ENCODE assay signal across 8 mouse cellular contexts in genomic region chr12:12263371-12263791, GRCm38 (mm10). TPM values are rescaled to one million over a fixed set of nuclear protein-coding genes. Genes with fewer than 3 reads are reported as not detected.
A peak's percentile ranks its signal among the peaks of the same experiment; 100 is the strongest.
DNase-seq lines count a peak whose midpoint lies in the region; ATAC-seq lines count a peak whose summit lies in the region.

No protein-coding gene starts in this region.

- no peak overlapping the region for H3K27ac ChIP-seq in embryonic facial prominence, embryonic 15.5 days (replicated peaks)
- H3K27ac ChIP-seq in intestine, embryonic 14.5 days (ENCODE audit: low read depth) = no peak overlapping the region
- H3K27ac ChIP-seq in lung, embryonic 16.5 days (ENCODE audit: low read length) = peak overlapping the region; percentile 43

- WGBS in embryonic facial prominence, embryonic 15.5 days = 7% methylated on average over 1 of the region's 1 CpGs
- WGBS in intestine, embryonic 14.5 days = 5% methylated on average over 1 of the region's 1 CpGs
- 0% methylated on average over 1 of the region's 1 CpGs for WGBS in lung, embryonic 16.5 days

- DNase-seq in cerebellum, adult 11 months = no peak
- peak; percentile 40 for DNase-seq in R1 (ENCODE audit: low read depth, low spot score)
- DNase-seq in intestine, embryonic 14.5 days (ENCODE audit: low spot score) = peak; percentile 57
- peak; percentile 43 for DNase-seq in right cerebral cortex, postnatal 14 days
- DNase-seq in thymus, postnatal 14 days = no peak

- peak overlapping the region; percentile 76 for H3K4me3 ChIP-seq in embryonic facial prominence, embryonic 15.5 days (replicated peaks)
- H3K4me3 ChIP-seq in intestine, embryonic 14.5 days (ENCODE audit: low read depth, low read length) = peak overlapping the region; percentile 61; the same call in 1 of the 2 replicates
- peak overlapping the region; percentile 76 for H3K4me3 ChIP-seq in lung, embryonic 16.5 days (ENCODE audit: low read length)

- no peaks in the 10 kb centered on the region for H3K9me3 ChIP-seq in embryonic facial prominence, embryonic 15.5 days (replicated peaks)
- H3K9me3 ChIP-seq in intestine, embryonic 14.5 days (ENCODE audit: control insufficient read depth, low read length) = no peaks in the 10 kb centered on the region
- H3K9me3 ChIP-seq in lung, embryonic 16.5 days (ENCODE audit: control insufficient read depth, low read length) = no peaks in the 10 kb centered on the region

- H3K4me1 ChIP-seq in embryonic facial prominence, embryonic 15.5 days = peaks cover 26% of the 10 kb centered on the region
- H3K4me1 ChIP-seq in intestine, embryonic 14.5 days (replicated peaks; ENCODE audit: control insufficient read depth, insufficient read depth, low read length) = peaks cover 33% of the 10 kb centered on the region
- peaks cover 29% of the 10 kb centered on the region for H3K4me1 ChIP-seq in lung, embryonic 16.5 days (replicated peaks; ENCODE audit: control insufficient read depth, insufficient read depth, low read length)

- no peaks in the 10 kb centered on the region for H3K27me3 ChIP-seq in embryonic facial prominence, embryonic 15.5 days
- H3K27me3 ChIP-seq in intestine, embryonic 14.5 days (replicated peaks; ENCODE audit: control insufficient read depth, insufficient read depth, low read length) = no peaks in the 10 kb centered on the region
- H3K27me3 ChIP-seq in lung, embryonic 16.5 days (ENCODE audit: control insufficient read depth, insufficient read depth, low read depth, low read length) = no peaks in the 10 kb centered on the region

- no peak overlapping the region for H3K9ac ChIP-seq in embryonic facial prominence, embryonic 15.5 days
- H3K9ac ChIP-seq in intestine, embryonic 14.5 days (ENCODE audit: low read length) = no peak overlapping the region
- peak overlapping the region; percentile 84 for H3K9ac ChIP-seq in lung, embryonic 16.5 days (ENCODE audit: low read length)

- peak overlapping the region; percentile 88; the same call in 1 of the 2 replicates for H3K4me2 ChIP-seq in embryonic facial prominence, embryonic 15.5 days (replicated peaks)
- peak overlapping the region; percentile 97 for H3K4me2 ChIP-seq in intestine, embryonic 14.5 days (ENCODE audit: low read length)
- peak overlapping the region; percentile 95 for H3K4me2 ChIP-seq in lung, embryonic 16.5 days (ENCODE audit: low read depth, low read length)

- peak; percentile 42; the same call in 1 of the 2 replicates for ATAC-seq in cerebellum, adult (ENCODE audit: insufficient number of reproducible peaks, low FRiP score, low TSS enrichment)
- ATAC-seq in embryonic facial prominence, embryonic 15.5 days (ENCODE audit: insufficient number of reproducible peaks, low FRiP score, low TSS enrichment, low read depth) = no peak; the same call in 1 of the 2 replicates
- 0 out of 2 replicates have a peak, but pooled peaks have one; percentile 12 for ATAC-seq in intestine, embryonic 14.5 days (replicated peaks; ENCODE audit: low FRiP score, low TSS enrichment, low read depth)
- ATAC-seq in lung, embryonic 16.5 days (ENCODE audit: low read depth) = peak; percentile 30

- no peaks in the 10 kb centered on the region for H3K36me3 ChIP-seq in embryonic facial prominence, embryonic 15.5 days
- H3K36me3 ChIP-seq in intestine, embryonic 14.5 days (ENCODE audit: control insufficient read depth, insufficient read depth, low read length) = no peaks in the 10 kb centered on the region
- H3K36me3 ChIP-seq in lung, embryonic 16.5 days (ENCODE audit: control insufficient read depth, insufficient read depth, low read length) = no peaks in the 10 kb centered on the region

RNA-seq across cellular contexts. Expression of gene Fam49a, which starts 1.4 kb away (rescaled TPM):
- 11.8 and 12.0 TPM in 2 replicates for polyA plus RNA-seq in embryonic facial prominence, embryonic 15.5 days (2015; fragmentation: Nextera tagmentation; extraction: Ambion mirVana)
- polyA plus RNA-seq in intestine, embryonic 14.5 days (2014; fragmentation: Nextera tagmentation; extraction: Ambion mirVana) = 15.0 and 20.1 TPM in 2 replicates
- polyA plus RNA-seq in lung, embryonic 16.5 days (2015; fragmentation: Nextera tagmentation; extraction: Ambion mirVana) = 16.8 TPM in 2 replicates

Comparison
In these comparisons a context has a peak if more than half of its experiments do, and no peak if none do; other contexts are left out.
1. DNase-seq: peak in R1 (single experiment), intestine, embryonic 14.5 days (single experiment) and right cerebral cortex, postnatal 14 days (single experiment); none in cerebellum, adult 11 months (single experiment) and thymus, postnatal 14 days (single experiment).
2. Peak in every context shown above with its lines, with median percentiles within 50 percentile points of each other: H3K4me2 ChIP-seq and H3K4me3 ChIP-seq.